Mouse (Mus musculus) heart, embryonic 11.5 days (tissue): ENCODE data around the gene Gm14569. TPM values are rescaled to one million over a fixed set of nuclear protein-coding genes. Genes with fewer than 3 reads are reported as not detected.

Source experiments
- ATAC-seq: fragments of 200-750 bp; cut with Nextera tagmentation; replicated peaks from 2 replicates; pipeline ENCODE4 v1.8.0; 2017; ENCODE audit warnings: moderate library complexity; ENCODE audit not compliant: insufficient number of reproducible peaks, low FRiP score, low TSS enrichment
- H3K27ac ChIP-seq: fragments of 300-500 bp; sonication (generic); 2 replicates; pipeline ENCODE4 v1.5.1; 2014; ENCODE audit warnings: mild to moderate bottlenecking, low read depth, low read length
- H3K27me3 ChIP-seq: fragments of 300-500 bp; sonication (generic); 2 replicates; pipeline ENCODE4 v1.6.1; 2014; ENCODE audit warnings: mild to moderate bottlenecking, low read length, mixed read lengths; ENCODE audit not compliant: control insufficient read depth, insufficient read depth
- H3K36me3 ChIP-seq: fragments of 300-500 bp; sonication (generic); 2 replicates; pipeline ENCODE4 v1.6.1; 2014; ENCODE audit warnings: mild to moderate bottlenecking, low read length, moderate library complexity, mixed read lengths; ENCODE audit not compliant: control insufficient read depth, insufficient read depth
- H3K4me1 ChIP-seq: fragments of 300-500 bp; sonication (generic); 2 replicates; pipeline ENCODE4 v1.6.1; 2014; ENCODE audit warnings: low read length; ENCODE audit not compliant: control insufficient read depth, insufficient read depth
- H3K4me2 ChIP-seq: fragments of 300-500 bp; sonication (generic); 2 replicates; pipeline ENCODE4 v1.6.1; 2014; ENCODE audit warnings: mild to moderate bottlenecking, moderate library complexity
- H3K4me3 ChIP-seq: fragments of 300-500 bp; sonication (generic); 2 replicates; pipeline ENCODE4 v1.5.1; 2014; ENCODE audit warnings: low read depth, low read length
- H3K9ac ChIP-seq: fragments of 300-500 bp; sonication (generic); 2 replicates; pipeline ENCODE4 v1.6.1; 2014; ENCODE audit warnings: mild to moderate bottlenecking, low read depth, low read length, moderate library complexity
- H3K9me3 ChIP-seq: fragments of 300-500 bp; sonication (generic); replicated peaks from 2 replicates; pipeline ENCODE4 v1.6.1; 2016; ENCODE audit warnings: low read length; ENCODE audit not compliant: control insufficient read depth
- WGBS: fragments of 180-500 bp; shearing (Covaris S2); extraction: QIAGEN DNeasy Blood & Tissue Kit; methylation state at CpG from one replicate; pipeline ENCODE4 v1.1.7; 2014; ENCODE audit not compliant: insufficient replicate concordance; 5-methylcytosine and 5-hydroxymethylcytosine counted together
- microRNA-seq: library from miRNA; unstranded; fragments of <30 nt; microRNA quantifications from one replicate; pipeline ENCODE4, GENCODE M21; 2016; ENCODE audit warnings: borderline number of aligned reads
- polyA plus RNA-seq: library from polyadenylated mRNA; unstranded; fragments of >200 nt; fragmentation: Nextera tagmentation; extraction: Ambion mirVana; gene quantifications from 2 replicates; pipeline ENCODE4 v1.2.1, GENCODE M21; 2014

Gm14569 gene
- polyA plus RNA-seq, 1 experiment from 2014 or later: not detected

GRCm38 (mm10) chrX:36393279-36393678, 98.4 kb downstream of the Gm14569 start:
- Histone ChIP-seq H3K36me3 (no peaks in the 10 kb centered on the region), H3K27me3 (no peaks in the 10 kb centered on the region), H3K4me2 (no peak overlapping the region), H3K9me3 (no peaks in the 10 kb centered on the region), H3K9ac (no peak overlapping the region), H3K4me3 (no peak overlapping the region), H3K27ac (no peak overlapping the region), H3K4me1 (no peaks in the 10 kb centered on the region)
- ATAC-seq: no peak
- 42% methylated on average over 6 of the region's 6 CpGs for WGBS

DNA sequence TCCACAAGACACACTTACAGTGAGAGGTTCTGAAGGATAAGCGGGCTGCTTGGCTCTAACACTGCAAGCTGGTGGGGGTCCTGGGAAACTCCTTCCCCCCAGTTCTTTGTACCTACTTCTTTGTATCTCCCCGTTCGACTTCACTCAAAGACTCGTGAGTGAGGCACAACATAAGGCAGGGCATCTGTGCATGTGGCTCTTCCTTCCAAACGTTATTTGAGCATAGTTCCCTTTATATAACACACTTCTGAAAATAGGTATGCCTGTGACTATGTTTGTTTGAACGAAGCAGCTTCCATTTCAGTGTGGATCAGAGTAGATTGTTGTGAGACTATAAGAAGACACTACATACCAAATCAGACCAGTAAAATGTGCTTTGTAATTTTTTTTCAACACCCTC, 99.0 kb downstream of the Gm14569 start:
- Histone ChIP-seq H3K9me3 (no peaks in the 10 kb centered on the region), H3K4me1 (no peaks in the 10 kb centered on the region), H3K27ac (no peak overlapping the region), H3K27me3 (no peaks in the 10 kb centered on the region), H3K9ac (no peak overlapping the region), H3K4me2 (no peak overlapping the region), H3K36me3 (no peaks in the 10 kb centered on the region), H3K4me3 (no peak overlapping the region)
- 59% methylated on average over 6 of the region's 6 CpGs for WGBS
- no peak for ATAC-seq

GRCm38 (mm10) chrX:36390503-36390902, 101.1 kb downstream of the Gm14569 start:
- Histone ChIP-seq H3K4me1 (no peaks in the 10 kb centered on the region), H3K27me3 (no peaks in the 10 kb centered on the region), H3K27ac (no peak overlapping the region), H3K4me3 (no peak overlapping the region), H3K9me3 (no peaks in the 10 kb centered on the region), H3K9ac (no peak overlapping the region), H3K36me3 (no peaks in the 10 kb centered on the region), H3K4me2 (no peak overlapping the region)
- WGBS: 51% methylated on average over 2 of the region's 2 CpGs
- no peak for ATAC-seq

- H3K4me1 ChIP-seq: no peaks in the 10 kb centered on the region
- H3K9me3 ChIP-seq: no peaks in the 10 kb centered on the region
- no peak overlapping the region for H3K4me2 ChIP-seq
- no peaks in the 10 kb centered on the region for H3K27me3 ChIP-seq
- H3K36me3 ChIP-seq: no peaks in the 10 kb centered on the region
- H3K4me3 ChIP-seq: no peak overlapping the region
- 56% methylated on average over 3 of the region's 3 CpGs for WGBS
- no peak overlapping the region for H3K27ac ChIP-seq
- ATAC-seq: no peak
- H3K9ac ChIP-seq: no peak overlapping the region
Measured at GRCm38 (mm10) chrX:36389971-36390370, 101.7 kb downstream of the Gm14569 start.

- Histone ChIP-seq H3K9me3 (no peaks in the 10 kb centered on the region), H3K4me1 (no peaks in the 10 kb centered on the region), H3K4me3 (no peak overlapping the region), H3K36me3 (no peaks in the 10 kb centered on the region), H3K9ac (no peak overlapping the region), H3K4me2 (no peak overlapping the region), H3K27ac (no peak overlapping the region), H3K27me3 (no peaks in the 10 kb centered on the region)
- no peak for ATAC-seq
Measured at GRCm38 (mm10) chrX:36385340-36385739, 106.3 kb downstream of the Gm14569 start.

Small RNAs within 50 kb of the gene (microRNA-seq; reads per million reads assigned to microRNA genes)
- gene Gm44485: not detected

Other genes with a start within 250 kb of the Gm14569 start
- 0.23 TPM in 1 of 2 replicates, not detected in the other for gene Lonrf3, start 163.5 kb downstream of the Gm14569 start, polyA plus RNA-seq
- gene Gm6268, start 90.5 kb downstream of the Gm14569 start, polyA plus RNA-seq: not detected in 2 replicates
- gene Pgrmc1, start 106.4 kb upstream of the Gm14569 start, polyA plus RNA-seq: 156 and 157 TPM in 2 replicates
- gene Akap17b, start 153.6 kb upstream of the Gm14569 start, polyA plus RNA-seq: 1.5 TPM in 2 replicates